Mouse (Mus musculus): ENCODE data around the gene Sec31a.

The Sec31a gene

DNA sequence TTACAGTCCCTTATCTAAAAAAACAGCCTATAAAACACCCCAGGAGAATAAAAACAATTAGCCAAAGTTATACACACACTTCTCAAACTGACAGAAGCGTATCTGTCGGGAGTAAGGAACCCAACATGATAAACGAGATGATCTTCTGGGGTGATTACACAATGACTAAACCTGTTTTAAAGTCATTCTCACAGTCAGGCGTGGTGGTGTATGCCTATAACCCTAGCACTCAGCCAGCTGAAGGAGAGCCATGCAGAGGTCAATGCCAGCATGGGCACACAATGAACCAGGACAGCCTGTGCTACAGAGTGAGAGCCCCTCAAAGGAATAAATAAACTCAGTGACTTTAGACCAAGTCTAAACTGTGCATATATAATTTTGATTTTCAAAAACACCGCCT lies 7.5 kb downstream of the Sec31a start:
- no peak for DNase-seq (ENCODE audit: low read depth)

DNA sequence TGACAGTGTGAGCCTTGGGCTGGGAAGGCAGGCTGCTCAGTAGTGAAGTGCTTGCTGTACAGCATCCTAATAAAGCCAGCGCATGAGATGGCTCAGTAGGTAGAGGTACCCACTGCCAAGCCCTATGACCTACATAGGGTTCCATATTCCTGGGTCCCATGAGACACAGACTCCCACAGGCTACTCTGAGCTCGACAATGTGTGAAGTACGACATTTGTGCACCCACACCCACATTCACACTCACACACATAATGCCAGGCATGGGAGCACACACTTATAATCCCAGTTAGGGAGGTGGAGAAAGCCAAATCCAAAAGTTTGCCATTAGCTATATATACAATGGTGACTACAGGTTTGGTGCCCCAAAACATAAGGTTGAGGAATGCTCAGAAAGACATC lies 19.3 kb downstream of the Sec31a start:
- no peak for DNase-seq (ENCODE audit: low read depth)

DNA sequence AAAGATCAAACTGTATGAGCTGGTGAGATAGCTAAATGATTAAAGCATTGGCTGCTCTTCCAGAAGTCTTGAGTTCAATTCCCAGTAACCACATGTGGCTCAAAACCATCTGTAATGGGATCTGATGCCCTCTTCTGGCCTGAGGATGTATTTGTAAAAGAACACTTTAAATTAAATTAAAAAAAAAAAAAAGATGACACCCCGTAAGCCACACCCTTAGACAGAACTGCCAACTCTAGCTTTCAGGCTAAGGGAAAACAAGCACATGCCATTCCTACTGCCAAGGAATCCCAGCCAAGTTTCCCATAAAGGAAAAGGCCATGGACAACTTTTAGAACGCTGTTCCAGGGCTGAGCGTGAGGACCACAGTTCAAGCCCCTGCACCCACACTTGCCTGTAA lies 22.4 kb downstream of the Sec31a start:
- peak; percentile 49 for DNase-seq (ENCODE audit: low read depth)

GRCm38 (mm10) chr5:100392436-100392955 lies 23.5 kb downstream of the Sec31a start:
- no peak for DNase-seq (ENCODE audit: low read depth)

GRCm38 (mm10) chr5:100383782-100384510 lies 32.1 kb downstream of the Sec31a start:
- no peak for DNase-seq (ENCODE audit: low read depth)

- DNase-seq (ENCODE audit: low read depth), result no peak
These were observed 34.9 kb downstream of the Sec31a start for GRCm38 (mm10) chr5:100381094-100381493.

- DNase-seq (ENCODE audit: low read depth), result no peak
These were observed 35.8 kb downstream of the Sec31a start for GRCm38 (mm10) chr5:100380277-100380676.

- no peak for DNase-seq (ENCODE audit: low read depth)
These were observed 37.1 kb downstream of the Sec31a start for GRCm38 (mm10) chr5:100378981-100379380.

DNA sequence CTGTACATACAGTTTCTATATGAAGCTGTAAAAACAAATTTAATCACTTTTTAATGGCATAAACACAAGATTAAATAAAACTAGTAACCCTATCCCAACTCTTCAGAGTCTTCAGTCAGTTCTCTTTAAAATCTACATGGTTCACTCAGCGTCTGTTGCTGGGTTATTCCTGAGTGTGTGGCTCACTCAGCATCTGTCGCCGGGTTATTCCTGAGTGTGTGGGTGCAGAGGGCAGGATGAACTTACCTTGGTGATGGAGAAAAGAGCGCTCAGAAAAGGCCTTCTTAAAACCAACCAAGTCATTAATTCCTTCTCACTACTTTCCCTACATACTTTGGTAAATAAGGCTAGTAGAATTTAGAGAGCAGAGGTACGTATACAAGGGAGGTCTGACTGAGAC lies 37.8 kb downstream of the Sec31a start:
- DNase-seq (ENCODE audit: low read depth), result no peak

GRCm38 (mm10) chr5:100377376-100377775 lies 38.7 kb downstream of the Sec31a start:
- DNase-seq (ENCODE audit: low read depth), result no peak

DNA sequence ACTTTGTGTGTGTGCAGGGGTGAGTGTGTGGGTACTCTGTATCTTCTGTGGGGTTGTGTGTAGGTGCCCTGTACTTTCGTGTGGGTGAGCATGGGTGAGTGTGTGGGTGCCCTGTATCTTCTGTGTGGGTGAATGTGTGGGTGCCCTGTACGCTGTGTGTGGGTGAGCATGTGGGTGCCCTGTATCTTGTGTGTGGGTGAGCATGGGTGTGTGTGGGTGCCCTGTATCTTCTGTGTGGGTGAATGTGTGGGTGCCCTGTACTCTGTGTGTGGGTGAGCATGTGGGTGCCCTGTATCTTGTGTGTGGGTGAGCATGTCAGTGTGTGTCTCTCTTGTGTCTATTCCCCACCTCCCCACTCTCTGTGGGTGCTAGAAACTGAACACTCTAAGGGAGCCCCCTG lies 41.3 kb downstream of the Sec31a start:
- no peak for DNase-seq (ENCODE audit: low read depth)

GRCm38 (mm10) chr5:100373952-100374351 lies 42.1 kb downstream of the Sec31a start:
- peak; percentile 78 for DNase-seq (ENCODE audit: low read depth)

DNA sequence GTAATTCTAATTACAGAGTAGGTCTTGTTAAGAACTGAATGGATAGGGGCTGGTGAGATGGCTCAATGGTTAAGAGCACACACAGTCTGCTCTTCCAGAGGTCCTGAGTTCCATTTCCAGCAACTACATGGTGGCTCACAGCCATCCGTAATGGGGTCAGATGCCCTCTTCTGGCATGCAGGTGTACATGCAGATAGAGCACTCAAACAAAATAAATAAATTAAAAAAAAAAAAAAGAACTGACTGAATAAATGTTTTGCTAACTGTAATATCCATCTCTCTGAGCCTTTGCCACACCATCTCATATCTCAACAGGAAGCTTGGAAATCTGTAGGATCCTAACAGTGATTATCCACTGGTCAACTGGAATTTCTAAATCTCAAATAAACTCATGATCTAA lies 45.1 kb downstream of the Sec31a start:
- DNase-seq (ENCODE audit: low read depth), result peak; percentile 41

GRCm38 (mm10) chr5:100369825-100370459 lies 46.1 kb downstream of the Sec31a start:
- no peak for DNase-seq (ENCODE audit: low read depth)

- DNase-seq (ENCODE audit: low read depth), result peak; percentile 20
These were observed 46.9 kb downstream of the Sec31a start for GRCm38 (mm10) chr5:100369093-100369492.

DNA sequence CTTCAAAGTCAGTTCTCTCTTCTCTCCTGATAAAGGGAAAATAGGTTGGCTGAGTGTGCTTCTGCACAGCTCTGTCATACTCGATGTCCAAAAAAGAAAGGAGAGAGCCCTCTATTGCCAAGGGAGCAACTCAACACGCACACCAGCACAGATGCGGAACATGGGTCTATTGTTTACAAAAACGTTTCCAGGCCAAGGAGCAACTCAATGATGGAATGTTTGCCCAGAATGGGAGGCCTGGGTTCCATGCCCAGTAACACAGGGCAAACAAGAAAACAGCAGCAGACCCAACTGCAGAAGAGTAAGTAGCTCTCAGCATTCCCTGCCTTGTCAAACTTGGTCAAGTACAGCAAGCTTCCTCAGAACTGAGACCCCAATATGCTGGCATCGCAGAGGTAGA lies 47.5 kb downstream of the Sec31a start:
- no peak for DNase-seq (ENCODE audit: low read depth)

GRCm38 (mm10) chr5:100367051-100367450 lies 49.0 kb downstream of the Sec31a start:
- no peak for DNase-seq (ENCODE audit: low read depth)

GRCm38 (mm10) chr5:100360296-100360695 lies 55.7 kb downstream of the Sec31a start:
- no peak for DNase-seq (ENCODE audit: low read depth)

DNA sequence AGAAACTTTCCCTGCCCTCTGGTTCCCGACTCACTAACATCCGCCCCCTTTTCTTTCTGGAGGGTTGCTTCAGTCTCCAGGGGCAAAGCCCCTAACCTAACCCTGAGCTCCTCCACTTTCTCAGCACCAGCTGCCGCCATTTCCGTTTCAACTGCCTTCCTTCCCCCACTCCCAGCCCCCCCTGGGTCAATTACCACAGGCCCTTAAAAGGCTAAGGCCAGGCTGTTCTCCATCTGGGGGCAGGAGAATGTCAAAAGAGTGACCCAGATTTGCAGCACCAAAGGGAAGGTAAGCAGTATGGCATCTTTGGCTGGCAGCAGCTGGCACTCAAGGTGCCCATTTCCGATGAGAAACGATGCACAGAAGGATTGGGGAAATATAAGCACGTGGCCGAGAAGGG lies 57.7 kb downstream of the Sec31a start:
- DNase-seq (ENCODE audit: low read depth), result no peak

GRCm38 (mm10) chr5:100354644-100355043 lies 61.4 kb downstream of the Sec31a start:
- no peak for DNase-seq (ENCODE audit: low read depth)

GRCm38 (mm10) chr5:100352986-100353848 lies 62.8 kb downstream of the Sec31a start:
- no peak for DNase-seq (ENCODE audit: low read depth)

DNA sequence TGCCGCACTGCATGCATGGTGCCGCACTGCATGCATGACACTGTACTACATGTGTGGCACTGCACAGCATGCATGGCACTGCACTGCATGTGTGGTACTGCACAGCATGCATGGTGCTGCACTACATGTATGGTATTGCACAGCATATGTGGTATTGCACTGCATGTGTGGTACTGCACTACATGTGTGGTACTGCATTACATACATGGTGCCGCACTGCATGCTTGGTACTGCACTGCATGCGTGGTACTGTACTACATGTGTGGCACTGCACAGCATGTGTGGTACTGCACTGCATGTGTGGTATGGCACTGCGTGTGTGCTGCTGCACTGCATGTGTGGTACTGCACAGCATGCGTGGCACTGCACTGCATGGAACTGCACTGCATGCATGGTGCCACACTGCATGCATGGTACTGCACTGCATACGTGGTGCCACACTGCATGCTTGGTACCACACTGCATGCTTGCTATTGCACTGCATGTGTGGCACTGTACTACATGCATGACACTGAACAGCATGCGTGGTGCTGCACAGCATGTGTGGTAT lies 65.1 kb downstream of the Sec31a start:
- DNase-seq (ENCODE audit: low read depth), result no peak
